Mouse (Mus musculus): ENCODE measurements around the gene Stk11ip.
A peak's percentile ranks its signal among the peaks of the same experiment; 100 is the strongest.

Gene Stk11ip

DNA sequence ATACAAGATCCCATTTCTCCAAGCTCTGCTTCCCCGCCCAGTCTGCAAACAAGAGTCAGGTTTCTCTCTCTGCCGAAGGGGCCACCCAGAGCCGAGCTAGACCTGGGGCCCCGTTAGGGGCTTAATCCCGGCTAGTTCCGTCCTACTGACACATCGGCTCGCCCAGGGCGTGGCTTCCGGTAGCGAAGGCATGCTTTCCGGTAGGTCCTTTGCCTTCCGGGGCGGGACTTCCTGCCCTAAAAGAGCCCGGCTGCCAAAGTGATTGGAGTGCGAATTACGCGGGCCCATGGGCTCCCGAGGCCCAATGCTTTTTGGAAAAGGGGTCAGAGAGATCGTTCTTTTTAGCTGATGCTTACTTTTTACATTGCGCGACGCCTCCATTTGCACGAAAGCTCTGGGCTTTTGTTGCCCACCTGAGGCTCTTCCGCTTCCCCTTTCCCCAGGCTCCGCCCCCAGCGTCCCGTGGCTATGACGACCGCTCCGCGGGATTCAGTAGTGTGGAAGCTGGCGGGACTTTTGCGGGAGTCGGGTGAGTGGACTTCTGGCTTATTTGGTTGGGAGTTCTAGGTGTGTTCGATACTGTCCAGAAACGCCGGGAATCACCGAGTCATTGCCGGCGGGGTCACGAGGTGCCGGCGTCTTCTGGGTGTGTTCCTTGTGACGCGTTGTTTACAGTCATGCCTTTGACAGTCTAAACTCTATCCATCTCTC is at the start of gene Stk11ip:
Stk11ip (plus strand) TSS at position 209 of the 711 bp plus-strand sequence.
- peak; percentile 93 for DNase-seq

DNA sequence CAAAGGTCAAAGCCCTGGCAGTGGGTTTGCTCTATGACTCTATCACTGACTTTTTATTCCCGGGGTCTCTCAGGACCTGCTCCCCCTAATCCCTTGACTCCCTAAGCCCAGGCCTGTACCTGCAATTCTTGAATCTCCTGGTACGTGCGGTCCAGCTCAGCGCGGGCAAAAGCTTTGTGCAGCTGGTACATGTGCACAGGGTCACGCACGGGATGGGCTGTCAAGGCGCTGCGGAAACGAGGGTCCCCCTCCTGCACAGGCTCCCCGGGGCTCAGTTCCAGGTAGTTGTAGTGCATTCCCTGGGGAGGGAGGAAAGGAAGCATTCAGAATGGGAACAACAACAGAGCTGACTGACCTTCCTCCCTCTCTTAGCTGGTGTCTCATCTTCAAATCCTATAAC is 44.9 kb upstream of the Stk11ip start:
- DNase-seq = no peak

DNA sequence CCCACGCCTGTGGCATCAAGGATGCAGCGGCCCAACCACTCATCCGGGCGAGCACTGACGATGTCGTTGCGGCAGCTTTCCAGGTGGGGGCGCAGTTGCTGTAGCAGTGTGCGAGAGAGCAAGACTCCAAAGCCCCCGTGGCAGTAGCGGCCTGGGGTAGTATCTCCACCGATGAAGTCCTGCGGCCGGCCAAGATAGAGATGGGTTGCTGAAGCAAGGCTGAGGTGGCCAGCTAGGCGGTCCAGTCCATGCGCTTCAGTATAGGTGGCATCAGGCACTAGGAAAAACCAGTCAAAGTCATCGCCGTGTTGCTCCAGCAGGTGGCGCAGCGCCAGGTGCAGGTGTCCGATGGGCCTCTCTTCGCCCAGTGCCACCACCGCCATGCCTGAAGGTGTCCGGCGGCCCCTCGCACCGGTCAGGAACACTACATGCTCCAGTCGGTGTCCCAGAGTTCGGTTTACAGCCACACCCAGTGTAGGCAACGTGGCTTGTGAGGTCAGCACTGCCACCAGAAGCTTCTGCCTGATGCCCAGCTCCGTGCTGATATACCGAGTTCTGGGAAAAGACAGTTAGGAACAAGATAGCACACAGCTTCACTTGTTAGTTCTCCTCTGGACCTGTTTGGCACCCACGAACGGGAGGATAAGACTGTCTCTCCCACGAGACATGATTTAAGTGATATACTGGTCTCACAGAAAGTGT is 43.9 kb upstream of the Stk11ip start:
- DNase-seq = peak; percentile 90

DNA sequence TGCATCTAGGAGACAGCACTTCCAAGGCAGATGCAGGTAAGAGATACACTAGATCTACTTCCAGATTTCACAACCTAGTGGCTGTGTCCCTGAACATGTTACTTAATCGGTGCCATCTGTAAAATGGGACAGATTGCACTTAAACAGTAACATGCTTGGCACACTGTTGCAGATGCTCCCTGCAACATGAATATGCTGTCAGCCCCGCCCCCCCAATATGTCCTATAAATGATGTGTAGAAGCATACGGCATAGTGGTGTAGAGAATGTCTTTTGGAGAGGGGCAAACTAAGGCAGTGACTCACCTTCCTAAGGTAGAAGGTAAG is 43.4 kb upstream of the Stk11ip start:
- DNase-seq = no peak

DNA sequence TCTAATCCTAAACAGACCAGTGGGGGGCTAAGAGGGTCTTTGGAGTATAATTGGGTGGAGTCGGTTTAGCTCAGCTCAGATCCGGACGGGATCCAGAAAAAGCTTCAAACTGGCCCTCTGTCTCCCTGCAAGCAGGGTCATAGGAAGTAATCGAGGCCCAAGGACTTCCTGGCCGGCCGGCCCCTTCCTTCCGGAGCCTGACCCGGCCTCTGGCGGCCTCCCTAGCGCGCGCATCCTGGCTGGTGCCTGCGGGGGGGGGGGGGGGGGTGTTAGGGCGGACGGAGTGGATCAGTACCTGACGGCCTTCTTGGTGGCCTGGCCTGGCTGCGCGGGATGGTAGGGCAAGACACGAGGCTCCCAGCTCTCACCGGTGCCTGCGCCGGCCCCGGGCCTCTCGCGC is 42.8 kb upstream of the Stk11ip start:
- no peak for DNase-seq

DNA sequence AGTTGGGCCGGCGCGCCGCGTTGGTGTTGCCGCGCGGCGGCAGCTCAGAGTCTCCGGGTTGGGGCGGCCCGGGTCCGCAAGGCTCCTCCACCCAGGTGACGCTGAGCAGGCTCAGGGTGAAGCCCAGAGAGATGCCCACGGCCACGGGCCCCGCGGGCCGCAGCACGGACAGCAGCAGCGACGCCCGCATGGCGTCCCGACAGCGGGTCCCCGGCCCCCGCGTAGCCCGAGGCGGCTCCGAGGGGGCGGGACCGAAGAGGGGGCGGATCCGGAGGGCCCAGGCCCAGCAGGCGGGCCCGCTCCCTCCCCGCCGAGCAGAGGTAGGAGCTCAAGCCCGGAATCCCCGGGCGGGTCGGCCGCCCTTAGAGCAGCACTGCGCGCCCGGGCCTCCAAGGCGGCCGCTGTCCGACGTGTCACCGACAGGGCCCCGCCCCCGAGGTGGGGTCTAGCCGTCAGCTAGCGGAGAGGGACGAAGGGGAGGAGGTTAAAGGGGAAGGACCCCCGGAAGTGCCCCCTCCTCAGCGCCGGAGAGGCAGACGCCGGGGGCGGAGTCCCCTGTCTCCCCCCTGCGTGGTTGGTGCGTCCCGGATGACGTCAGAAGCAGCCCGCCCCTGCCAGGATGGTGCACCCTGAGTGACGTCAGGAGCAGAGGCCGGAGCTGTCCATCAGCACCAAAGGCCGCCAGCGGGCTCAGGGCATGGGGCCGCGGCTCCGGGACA is 42.3 kb upstream of the Stk11ip start, which contains the start of the genes Chpf and Tmem198:
Chpf (minus strand) TSS at position 392 of the 719 bp plus-strand sequence.
Tmem198 (plus strand) TSS at position 617 of the 719 bp plus-strand sequence.
- DNase-seq = peak; percentile 95

DNA sequence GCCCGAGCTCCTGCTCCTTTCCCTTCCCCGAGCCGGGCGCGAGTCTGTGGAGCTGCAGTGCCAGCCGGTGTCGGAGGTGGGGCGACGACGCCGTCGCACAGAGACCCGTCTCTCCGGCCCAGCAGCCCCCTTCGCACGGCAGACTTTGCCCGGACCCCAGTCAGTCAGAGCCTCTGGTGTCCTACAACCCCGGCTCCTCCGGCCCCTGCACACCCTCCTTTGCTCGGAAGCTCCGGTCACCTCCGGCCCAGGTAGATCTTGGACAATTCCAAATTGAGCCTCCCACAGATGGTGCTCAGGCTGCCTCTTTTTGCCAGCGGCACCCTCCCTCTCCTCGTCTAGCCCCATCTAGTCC is 41.7 kb upstream of the Stk11ip start:
- DNase-seq = no peak

DNA sequence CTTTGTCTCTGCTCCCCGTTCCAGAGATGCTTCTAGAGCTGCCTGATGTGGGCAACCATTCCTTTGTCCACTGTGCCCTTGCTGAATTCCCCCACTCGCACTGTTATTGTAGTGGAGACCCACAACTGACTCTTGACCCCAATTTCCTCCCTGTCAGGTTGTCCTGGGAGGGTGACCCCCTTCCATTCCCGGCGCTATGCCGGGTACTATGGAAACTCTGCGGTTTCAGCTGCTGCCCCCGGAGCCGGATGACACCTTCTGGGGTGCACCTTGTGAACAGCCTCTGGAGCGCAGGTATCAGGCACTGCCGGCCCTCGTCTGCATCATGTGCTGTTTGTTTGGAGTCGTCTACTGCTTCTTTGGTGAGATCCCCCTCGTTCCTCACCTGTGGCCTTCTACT is 41.3 kb upstream of the Stk11ip start:
- DNase-seq = no peak

DNA sequence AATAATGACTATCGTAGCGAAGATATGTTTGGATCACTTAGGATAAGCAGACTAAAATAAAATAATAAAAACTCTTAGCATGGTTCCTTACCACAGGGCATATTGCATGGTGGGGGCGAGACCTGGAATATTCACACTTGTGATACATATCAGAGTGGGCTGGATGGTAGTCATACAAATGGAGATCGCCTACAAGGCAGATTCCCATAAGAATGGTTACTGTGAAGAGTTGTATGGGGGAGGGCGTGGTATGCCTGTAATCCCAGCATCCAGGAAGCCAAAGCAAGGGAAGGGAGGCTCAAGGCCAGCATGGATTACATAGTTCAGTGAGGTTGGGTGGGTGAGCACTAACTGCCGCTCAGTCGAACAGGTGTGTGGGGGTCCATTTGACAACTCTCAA is 40.6 kb upstream of the Stk11ip start:
- DNase-seq = no peak

DNA sequence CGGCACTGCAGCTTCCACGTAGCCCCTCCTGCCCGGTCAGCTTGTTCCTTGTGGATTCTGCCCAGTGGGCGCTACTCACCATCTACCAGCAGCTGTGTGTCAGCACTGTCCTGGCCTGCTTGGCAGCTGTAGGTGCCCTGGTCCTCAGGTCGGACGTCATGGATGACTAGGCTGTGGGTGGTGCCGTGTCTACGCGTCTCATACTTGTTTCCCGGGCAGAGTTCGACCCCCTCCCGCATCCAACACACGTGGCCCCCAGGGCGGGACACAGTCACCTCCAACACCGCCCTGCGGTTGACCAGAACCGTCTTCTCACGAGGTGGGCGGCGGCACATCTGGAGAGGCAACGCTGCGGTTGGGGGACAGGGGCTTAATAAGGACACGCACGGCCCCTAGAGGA is 34.8 kb upstream of the Stk11ip start:
- DNase-seq = no peak

DNA sequence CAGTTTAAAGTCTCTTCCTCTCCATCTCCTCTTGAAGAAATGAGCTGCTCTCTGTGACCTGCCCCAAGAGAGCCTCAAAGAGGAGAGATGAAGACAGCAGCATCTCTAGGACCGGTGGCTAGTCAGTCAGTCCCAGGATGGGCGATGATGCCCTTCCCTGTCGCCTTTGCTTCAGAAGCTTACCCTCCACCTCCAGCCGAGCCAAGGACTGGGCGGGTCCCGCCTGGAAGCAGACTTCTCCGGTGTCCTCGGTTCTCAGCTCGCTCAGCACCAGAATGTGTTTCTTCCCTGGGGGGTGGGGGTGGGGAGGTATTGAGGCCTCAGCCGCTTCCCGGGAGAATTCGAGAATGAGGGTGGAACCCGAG is 34.3 kb upstream of the Stk11ip start:
- no peak for DNase-seq

DNA sequence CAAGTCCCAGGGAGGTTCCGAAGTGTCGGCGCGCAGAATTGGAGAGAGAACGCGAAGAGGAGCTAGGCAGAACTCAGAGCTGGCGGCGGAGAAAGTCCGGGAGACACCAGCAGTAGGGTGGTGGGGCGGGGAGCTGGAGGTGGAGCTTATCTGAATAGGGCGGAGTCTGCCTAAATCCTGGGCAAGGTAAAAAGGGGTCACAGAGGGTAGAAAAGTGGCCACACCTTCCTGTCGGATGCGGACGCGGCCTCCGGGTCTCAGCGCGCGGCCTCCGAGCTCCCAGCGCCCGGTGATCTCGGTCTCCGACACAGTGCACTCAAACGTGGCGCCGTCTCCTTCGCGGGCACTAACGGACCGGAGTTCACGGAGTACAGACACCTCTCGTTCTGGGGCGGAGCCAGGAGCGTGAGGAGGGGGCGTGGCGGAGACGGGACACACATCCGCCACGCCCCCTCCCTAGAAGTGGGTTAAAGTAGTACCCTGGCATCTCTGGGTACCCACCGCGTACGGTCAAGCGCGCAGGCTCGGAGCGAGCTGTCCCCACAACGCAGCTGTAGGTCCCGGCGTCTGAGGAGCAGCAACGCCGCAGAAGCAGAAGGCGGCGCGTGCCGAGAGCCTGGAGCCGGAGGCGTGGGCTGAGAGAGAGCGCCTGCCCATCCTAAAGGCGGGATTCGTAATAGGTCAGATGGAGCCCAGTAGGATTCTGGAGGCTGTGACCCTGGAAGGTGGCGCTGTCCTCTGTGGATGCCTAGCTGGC is 33.7 kb upstream of the Stk11ip start:
- peak; percentile 84 for DNase-seq

DNA sequence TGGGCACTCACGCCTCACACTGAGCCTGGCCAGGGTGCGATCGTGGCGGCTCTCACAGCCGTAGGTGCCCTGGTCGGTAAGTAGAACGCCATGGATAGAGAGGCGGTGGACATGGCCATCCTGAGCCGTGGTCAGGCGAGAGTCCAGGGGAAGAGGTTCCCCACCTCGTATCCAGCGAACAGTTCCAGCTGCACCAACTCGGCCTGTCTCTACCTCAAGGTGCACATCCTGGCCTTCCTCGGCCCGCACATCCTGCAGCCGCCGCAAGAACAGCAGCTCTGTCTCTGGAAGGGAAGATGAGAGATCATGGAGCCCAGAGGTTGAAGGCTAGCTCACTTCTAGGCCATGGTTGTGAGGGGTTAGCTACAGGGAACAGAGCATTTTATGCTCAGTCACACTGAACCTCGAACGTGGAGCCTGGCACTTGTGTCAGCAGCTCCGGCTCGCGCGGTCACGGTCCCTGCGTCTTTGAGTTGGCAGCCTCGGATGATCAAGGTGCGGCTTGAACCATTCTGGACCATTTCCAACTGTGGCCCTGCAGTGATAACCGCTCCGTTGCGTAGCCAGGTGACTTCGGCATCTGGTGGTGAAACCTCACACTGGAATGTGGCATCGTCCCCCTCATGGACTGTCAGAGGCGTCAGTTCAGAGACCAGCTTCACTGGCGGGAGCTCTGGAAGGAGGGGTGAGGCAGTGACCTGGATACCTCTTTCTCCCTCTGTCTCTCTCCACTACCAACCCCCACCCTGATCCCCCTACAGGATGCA is 30.4 kb upstream of the Stk11ip start:
- DNase-seq = no peak

DNA sequence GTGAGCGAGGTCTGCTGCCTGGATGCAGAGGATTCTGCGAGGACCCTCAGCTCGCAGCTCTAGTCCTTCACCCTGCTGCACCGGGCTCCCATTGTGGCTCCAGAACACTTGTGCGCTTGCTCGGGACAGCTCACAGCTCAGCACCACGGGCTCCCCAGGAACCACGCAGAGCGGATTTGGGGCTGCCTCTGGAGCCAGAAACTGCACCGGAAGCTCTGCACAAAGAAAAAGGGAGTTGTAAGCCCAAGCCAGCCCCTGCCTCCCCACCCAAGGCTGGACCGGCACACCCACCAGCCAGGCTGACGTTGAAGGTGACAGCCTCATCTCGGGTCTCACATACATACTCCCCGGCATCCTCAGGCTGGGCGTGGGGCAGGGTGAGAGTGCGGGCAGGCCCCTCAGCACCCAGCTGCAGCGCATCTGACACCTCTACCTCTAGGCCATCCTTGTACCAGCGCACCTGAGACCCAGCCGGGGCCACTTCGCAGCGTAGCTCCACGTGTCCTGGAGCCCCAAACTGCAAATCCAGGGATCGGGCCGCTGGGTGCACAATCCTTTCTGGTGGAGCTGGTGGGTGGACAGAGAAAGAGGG is 28.7 kb upstream of the Stk11ip start:
- no peak for DNase-seq

DNA sequence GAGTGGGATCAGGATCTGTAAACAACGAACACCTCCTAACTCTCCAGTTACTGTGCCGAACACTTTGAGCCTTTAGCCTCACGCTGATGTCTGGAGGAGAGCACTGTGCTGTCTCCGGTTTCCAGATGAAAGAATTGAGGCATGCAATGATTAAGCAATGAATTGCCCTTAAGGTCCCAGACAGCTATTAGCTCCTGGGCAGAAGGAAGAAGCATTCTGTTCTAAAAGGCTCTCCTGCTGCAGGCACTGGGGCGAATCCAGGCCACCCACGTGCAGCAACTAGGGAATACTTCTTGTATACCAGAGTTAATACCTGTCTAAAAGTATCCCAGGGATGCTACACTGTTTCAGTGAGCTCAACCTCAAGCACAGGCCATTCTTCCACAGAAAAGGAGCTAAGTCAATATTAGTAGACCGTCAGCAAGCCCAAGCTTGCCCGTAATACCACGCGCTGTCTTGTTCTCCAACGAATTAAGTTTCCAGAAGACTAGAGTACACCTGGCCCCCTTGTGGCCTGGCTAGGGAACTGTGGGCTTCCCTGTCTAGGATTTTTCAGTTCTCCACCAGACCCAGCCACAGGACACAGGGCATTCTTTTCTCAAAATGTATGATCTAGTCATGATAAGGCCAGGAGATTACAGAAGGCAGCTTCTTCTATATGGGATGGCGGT is 26.3 kb upstream of the Stk11ip start:
- peak; percentile 55 for DNase-seq

DNA sequence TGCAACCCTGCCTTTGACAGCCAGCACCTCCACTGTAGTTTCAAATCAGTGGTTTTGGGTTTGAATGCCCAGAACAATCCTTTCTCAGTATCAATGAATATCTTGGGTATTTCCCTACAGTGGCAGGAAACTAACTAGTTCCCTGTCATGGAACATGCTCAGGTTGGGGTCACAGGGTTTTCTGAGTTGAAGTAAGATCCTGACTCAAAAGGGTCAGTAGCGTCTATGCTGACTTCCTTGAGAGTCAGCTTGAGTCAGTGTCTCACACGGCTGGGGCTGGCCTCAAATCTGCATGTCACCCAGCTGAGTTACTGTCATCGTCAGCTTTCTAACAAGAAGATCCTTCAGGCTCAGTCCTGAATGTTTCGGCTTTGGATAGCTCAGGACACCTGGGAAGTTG is 22.4 kb upstream of the Stk11ip start:
- DNase-seq = no peak

DNA sequence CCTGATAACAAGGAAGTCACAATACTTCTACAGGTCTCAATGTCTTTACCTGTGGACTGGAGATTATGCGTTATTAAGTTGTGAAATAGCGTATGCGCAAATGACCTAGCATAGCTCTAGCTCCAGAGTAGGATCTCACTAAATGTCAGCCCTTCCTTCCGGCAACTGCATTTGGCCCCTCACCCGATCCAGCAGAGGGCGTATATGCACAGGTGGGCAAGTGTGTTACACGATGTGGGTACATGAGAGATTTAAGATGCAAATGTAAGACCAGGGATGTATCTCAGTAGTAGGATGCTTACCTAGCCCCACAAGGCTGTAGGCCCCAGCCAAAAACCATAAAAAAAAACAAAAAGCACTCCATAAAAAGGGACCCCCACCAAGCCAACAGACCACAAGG is 21.9 kb upstream of the Stk11ip start:
- DNase-seq = no peak

DNA sequence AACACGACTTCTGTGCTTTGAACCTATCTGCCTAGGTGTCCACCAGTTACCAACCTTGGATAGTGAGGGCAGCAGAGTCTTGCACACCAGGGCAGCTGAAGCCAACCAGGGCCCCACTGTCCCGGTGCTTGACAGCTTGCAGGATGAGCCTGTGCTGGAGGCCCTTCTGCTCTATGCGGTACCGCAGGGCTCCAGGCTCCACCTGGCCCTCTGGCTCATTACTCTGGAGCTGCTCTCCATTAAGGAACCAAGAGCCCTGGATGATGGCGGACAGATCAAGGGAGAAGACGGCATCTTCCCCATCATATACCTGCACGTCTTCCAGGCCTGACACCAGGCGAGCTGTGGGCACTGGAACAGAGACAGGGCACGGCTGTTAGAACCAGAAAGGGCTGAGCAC is 19.4 kb upstream of the Stk11ip start:
- no peak for DNase-seq

DNA sequence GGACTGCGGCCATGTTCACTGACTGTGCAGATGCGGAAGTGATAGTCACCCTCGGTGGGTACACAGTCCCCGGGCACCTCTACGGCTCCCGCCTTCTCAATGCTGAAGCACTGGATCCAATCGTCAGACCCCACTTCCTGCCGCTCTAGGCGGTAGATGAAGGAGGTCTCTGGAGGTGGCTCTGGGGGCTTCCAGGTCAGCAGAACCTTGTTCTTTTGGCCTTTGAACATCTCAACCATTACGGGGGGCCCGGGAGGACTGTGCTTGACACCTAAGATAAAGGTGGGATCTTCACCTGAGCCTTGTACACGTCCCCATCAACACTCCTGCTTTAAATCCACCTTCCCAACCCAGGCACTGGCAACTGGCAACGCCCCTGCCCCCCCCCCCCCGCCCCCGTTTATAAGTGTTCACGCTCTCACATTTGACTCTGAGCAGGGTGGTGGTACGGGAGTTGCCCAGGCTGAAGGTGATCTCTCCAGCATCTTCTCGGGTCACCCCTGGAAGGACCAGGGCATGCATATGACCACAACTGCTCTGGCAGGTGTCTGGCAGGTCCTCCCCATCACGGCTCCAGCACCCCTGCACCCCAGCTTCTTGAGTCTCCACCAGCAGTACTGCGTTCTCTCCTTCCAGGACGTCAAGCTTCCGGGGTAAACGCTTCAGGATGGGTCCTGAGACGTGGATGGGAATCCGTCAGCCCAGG is 18.2 kb upstream of the Stk11ip start:
- DNase-seq = no peak

DNA sequence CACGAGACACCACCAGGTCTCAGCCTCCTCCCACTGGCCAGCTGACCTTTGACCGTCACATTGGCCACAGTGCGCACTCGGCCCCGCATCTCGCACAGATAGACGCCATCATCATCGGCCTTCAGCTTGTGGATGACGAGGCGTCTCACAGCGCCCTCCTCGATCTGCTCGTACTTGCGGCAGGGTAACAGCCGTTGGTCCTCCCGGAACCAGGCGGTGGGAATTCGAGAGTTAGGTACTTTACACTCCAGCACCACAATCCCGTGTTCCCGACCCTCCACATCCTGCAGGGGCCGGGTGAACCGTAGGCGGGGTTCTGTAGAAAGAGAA is 17.7 kb upstream of the Stk11ip start:
- no peak for DNase-seq
